Mouse (Mus musculus): Measurements from ENCODE around the gene Epb41l1.

- no peak for TF ChIP-seq EP300 (IDR thresholded peaks at IDR 0.05; ENCODE audit: insufficient read depth, low read depth, low read length)
- TF ChIP-seq CTCF (IDR thresholded peaks at IDR 0.05), result no peak
- TF ChIP-seq POLR2A (IDR thresholded peaks at IDR 0.05; ENCODE audit: insufficient read depth, low read depth, low read length), result no peak
Measured at GRCm38 (mm10) chr2:156519584-156519983, 98.9 kb downstream of the Epb41l1 start.

All from heart, adult 2 months (tissue).